Mouse (Mus musculus): ENCODE measurements around the gene Rnaseh1. TPM values are rescaled to one million over a fixed set of nuclear protein-coding genes. Genes with fewer than 3 reads are reported as not detected.

Gene Rnaseh1
- total and polyA plus RNA-seq, 2 experiments = 4.7 to 5.3 TPM

GRCm38 (mm10) chr12:28624251-28624650 is 25.2 kb upstream of the Rnaseh1 start:
- H3K79me2 ChIP-seq (ENCODE audit: control insufficient read depth, insufficient read depth, low read length) = no peaks in the 10 kb centered on the region
- H3K27ac ChIP-seq (replicated peaks; ENCODE audit: insufficient read depth, low read depth, low read length) = no peak overlapping the region; the same call in 1 of the 2 replicates
- no peak overlapping the region for H3K9ac ChIP-seq (ENCODE audit: low read depth, low read length)
- peaks cover 9% of the 10 kb centered on the region; the same call in 1 of the 2 replicates for H3K36me3 ChIP-seq (ENCODE audit: control insufficient read depth, insufficient read depth, low read length)
- no peak for DNase-seq (ENCODE audit: extremely low read depth, low read depth, low spot score)
- no peak overlapping the region for H3K4me3 ChIP-seq (ENCODE audit: insufficient read depth, low read depth, low read length)
- WGBS = 44% methylated on average over 2 of the region's 2 CpGs
- no peaks in the 10 kb centered on the region for H3K27me3 ChIP-seq (ENCODE audit: control insufficient read depth, insufficient read depth, low read length)
- H3K4me1 ChIP-seq (ENCODE audit: control insufficient read depth, insufficient read depth, low read length) = peaks cover 4% of the 10 kb centered on the region; the same call in 1 of the 2 replicates
- TF ChIP-seq POLR2A (IDR thresholded peaks at IDR 0.05; ENCODE audit: extremely low read depth, insufficient read depth, low read length) (no peak), CTCF (IDR thresholded peaks at IDR 0.05; ENCODE audit: low read depth, low read length) (no peak)

GRCm38 (mm10) chr12:28625407-28625806 is 24.0 kb upstream of the Rnaseh1 start:
- no peaks in the 10 kb centered on the region for H3K79me2 ChIP-seq (ENCODE audit: control insufficient read depth, insufficient read depth, low read length)
- peak; percentile 56 for DNase-seq (ENCODE audit: extremely low read depth, low read depth, low spot score)
- TF ChIP-seq CTCF (IDR thresholded peaks at IDR 0.05; ENCODE audit: low read depth, low read length) = no peak
- no peak for TF ChIP-seq POLR2A (IDR thresholded peaks at IDR 0.05; ENCODE audit: extremely low read depth, insufficient read depth, low read length)
- WGBS = 67% methylated on average over 7 of the region's 7 CpGs
- no peak overlapping the region for H3K4me3 ChIP-seq (ENCODE audit: insufficient read depth, low read depth, low read length)
- no peaks in the 10 kb centered on the region for H3K27me3 ChIP-seq (ENCODE audit: control insufficient read depth, insufficient read depth, low read length)
- H3K27ac ChIP-seq (replicated peaks; ENCODE audit: insufficient read depth, low read depth, low read length) = no peak overlapping the region
- H3K36me3 ChIP-seq (ENCODE audit: control insufficient read depth, insufficient read depth, low read length) = peaks cover 19% of the 10 kb centered on the region
- no peak overlapping the region for H3K9ac ChIP-seq (ENCODE audit: low read depth, low read length)
- peaks cover 4% of the 10 kb centered on the region; the same call in 1 of the 2 replicates for H3K4me1 ChIP-seq (ENCODE audit: control insufficient read depth, insufficient read depth, low read length)

DNA sequence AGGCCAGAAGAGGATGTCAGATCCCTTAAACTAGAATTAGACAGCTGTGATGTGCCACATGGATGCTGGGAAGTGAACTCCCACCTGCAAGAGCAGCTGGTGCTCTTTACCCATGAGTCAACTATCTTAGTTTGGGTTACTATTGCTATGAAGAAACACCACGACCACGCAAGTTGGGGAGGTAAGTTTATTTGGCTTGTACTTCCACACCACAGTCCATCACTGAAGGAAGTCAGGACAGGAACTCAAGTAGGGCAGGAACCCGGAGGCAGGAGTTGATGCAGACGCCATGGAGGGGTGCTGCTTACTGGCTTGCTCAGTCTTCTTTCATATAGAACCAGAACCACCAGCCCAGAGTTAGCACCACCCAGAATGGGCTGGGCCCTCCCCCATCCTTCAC is 22.3 kb upstream of the Rnaseh1 start:
- H3K9ac ChIP-seq (ENCODE audit: low read depth, low read length) = no peak overlapping the region
- peaks cover 35% of the 10 kb centered on the region for H3K36me3 ChIP-seq (ENCODE audit: control insufficient read depth, insufficient read depth, low read length)
- H3K4me3 ChIP-seq (ENCODE audit: insufficient read depth, low read depth, low read length) = no peak overlapping the region
- DNase-seq (ENCODE audit: extremely low read depth, low read depth, low spot score) = no peak
- peaks cover 4% of the 10 kb centered on the region; the same call in 1 of the 2 replicates for H3K4me1 ChIP-seq (ENCODE audit: control insufficient read depth, insufficient read depth, low read length)
- no peaks in the 10 kb centered on the region for H3K79me2 ChIP-seq (ENCODE audit: control insufficient read depth, insufficient read depth, low read length)
- H3K27ac ChIP-seq (replicated peaks; ENCODE audit: insufficient read depth, low read depth, low read length) = no peak overlapping the region
- no peak for TF ChIP-seq POLR2A (IDR thresholded peaks at IDR 0.05; ENCODE audit: extremely low read depth, insufficient read depth, low read length)
- no peaks in the 10 kb centered on the region for H3K27me3 ChIP-seq (ENCODE audit: control insufficient read depth, insufficient read depth, low read length)
- 75% methylated on average over 4 of the region's 4 CpGs for whole genome bisulfite sequencing

DNA sequence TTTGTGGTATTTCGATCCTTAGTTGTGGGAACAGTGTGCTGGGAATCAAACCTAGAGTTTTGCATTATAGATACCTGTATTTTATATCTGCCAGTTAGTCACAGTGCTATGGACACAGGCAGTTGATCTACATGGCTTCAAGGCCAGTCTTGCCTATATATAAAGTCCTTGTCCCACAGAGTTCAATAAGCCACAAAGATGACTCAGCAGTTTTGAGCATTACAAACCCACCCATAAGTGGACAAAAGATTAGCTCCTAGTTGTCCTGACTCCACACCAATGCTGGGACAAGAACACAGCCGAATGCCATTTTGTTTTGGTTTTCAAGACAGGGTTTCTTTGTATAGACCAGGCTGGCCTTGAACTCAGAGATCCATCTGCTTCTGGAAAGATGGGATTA is 21.0 kb upstream of the Rnaseh1 start:
- WGBS = 95% methylated on average over 2 of the region's 2 CpGs
- peaks cover 47% of the 10 kb centered on the region for H3K36me3 ChIP-seq (ENCODE audit: control insufficient read depth, insufficient read depth, low read length)

GRCm38 (mm10) chr12:28635058-28635534 is 14.3 kb upstream of the Rnaseh1 start:
- H3K4me1 ChIP-seq (ENCODE audit: control insufficient read depth, insufficient read depth, low read length) = peaks cover 15% of the 10 kb centered on the region
- peak overlapping the region; percentile 94 for H3K9ac ChIP-seq (ENCODE audit: low read depth, low read length)
- peak overlapping the region; percentile 77 for H3K4me3 ChIP-seq (ENCODE audit: insufficient read depth, low read depth, low read length)
- no peak for DNase-seq (ENCODE audit: extremely low read depth, low read depth, low spot score)
- 2% methylated on average over 23 of the region's 23 CpGs for WGBS
- peak overlapping the region; percentile 44 for H3K27ac ChIP-seq (replicated peaks; ENCODE audit: insufficient read depth, low read depth, low read length)
- TF ChIP-seq POLR2A (IDR thresholded peaks at IDR 0.05; ENCODE audit: extremely low read depth, insufficient read depth, low read length) = no peak
- no peak for TF ChIP-seq CTCF (IDR thresholded peaks at IDR 0.05; ENCODE audit: low read depth, low read length)
- H3K36me3 ChIP-seq (ENCODE audit: control insufficient read depth, insufficient read depth, low read length) = peaks cover 40% of the 10 kb centered on the region
- no peaks in the 10 kb centered on the region for H3K27me3 ChIP-seq (ENCODE audit: control insufficient read depth, insufficient read depth, low read length)
- H3K79me2 ChIP-seq (ENCODE audit: control insufficient read depth, insufficient read depth, low read length) = peaks cover 9% of the 10 kb centered on the region; the same call in 1 of the 2 replicates

More for the DNA sequence above, 21.0 kb upstream of the Rnaseh1 start:
- no peaks in the 10 kb centered on the region for H3K79me2 ChIP-seq (ENCODE audit: control insufficient read depth, insufficient read depth, low read length)
- H3K4me1 ChIP-seq (ENCODE audit: control insufficient read depth, insufficient read depth, low read length) = peaks cover 12% of the 10 kb centered on the region
- no peak for DNase-seq (ENCODE audit: extremely low read depth, low read depth, low spot score)
- H3K27ac ChIP-seq (replicated peaks; ENCODE audit: insufficient read depth, low read depth, low read length) = no peak overlapping the region
- no peak overlapping the region for H3K4me3 ChIP-seq (ENCODE audit: insufficient read depth, low read depth, low read length)
- no peak for TF ChIP-seq CTCF (IDR thresholded peaks at IDR 0.05; ENCODE audit: low read depth, low read length)
- no peak for TF ChIP-seq POLR2A (IDR thresholded peaks at IDR 0.05; ENCODE audit: extremely low read depth, insufficient read depth, low read length)
- H3K27me3 ChIP-seq (ENCODE audit: control insufficient read depth, insufficient read depth, low read length) = no peaks in the 10 kb centered on the region
- no peak overlapping the region for H3K9ac ChIP-seq (ENCODE audit: low read depth, low read length)
